Mouse (Mus musculus) adrenal gland, postnatal 10 days (tissue): ENCODE data around the gene Gm47985. TPM values are rescaled to one million over a fixed set of nuclear protein-coding genes. Genes with fewer than 3 reads are reported as not detected.
"Not testable (repeated sequence)": the region's sequence is repeated elsewhere in the genome, so short reads cannot be mapped to it uniquely, and the experiment has no call there.

Experiments used
- DNase-seq: peaks from one replicate; pipeline ENCODE4 v3.0.0; 2021; ENCODE audit warnings: mixed read lengths
- long read RNA-seq, 2 experiments: library from polyadenylated mRNA; stranded (forward); transcript quantifications; one replicate each; pipeline ENCODE4 v2.0.0; 2021
- total RNA-seq, 2 experiments: library from RNA; stranded (reverse); gene quantifications; 2 replicates each; pipeline ENCODE4 v1.2.3; 2021

Gene Gm47985
- total RNA-seq = not detected
- long read RNA-seq, experiment 1 = 0 reads
- long read RNA-seq, experiment 2 = 0 reads

- DNase-seq = not testable (repeated sequence)
Measured at GRCm38 (mm10) chr1:151182266-151182665, at the start of gene Gm47985. TSS of gene Gm47985 (plus strand) at chr1:151182537.

GRCm38 (mm10) chr1:151132686-151133085 is 49.7 kb upstream of the Gm47985 start:
- no peak for DNase-seq

- DNase-seq = no peak
Measured at GRCm38 (mm10) chr1:151138388-151138787, 43.9 kb upstream of the Gm47985 start.

- DNase-seq = no peak
Measured at GRCm38 (mm10) chr1:151140956-151141355, 41.4 kb upstream of the Gm47985 start.

- DNase-seq = no peak
Measured at GRCm38 (mm10) chr1:151144471-151145146, 37.7 kb upstream of the Gm47985 start.

GRCm38 (mm10) chr1:151147801-151148200 is 34.5 kb upstream of the Gm47985 start:
- no peak for DNase-seq

GRCm38 (mm10) chr1:151150211-151150610 is 32.1 kb upstream of the Gm47985 start:
- DNase-seq = no peak

- DNase-seq = no peak
Measured at GRCm38 (mm10) chr1:151151089-151151488, 31.2 kb upstream of the Gm47985 start.

GRCm38 (mm10) chr1:151153056-151153652 is 29.2 kb upstream of the Gm47985 start:
- no peak for DNase-seq

- not testable (repeated sequence) for DNase-seq
Measured at GRCm38 (mm10) chr1:151154131-151154530, 28.2 kb upstream of the Gm47985 start.

- no peak for DNase-seq
Measured at GRCm38 (mm10) chr1:151156129-151156528, 26.2 kb upstream of the Gm47985 start.

- no peak for DNase-seq
Measured at GRCm38 (mm10) chr1:151156777-151157632, 25.3 kb upstream of the Gm47985 start.

GRCm38 (mm10) chr1:151157963-151158856 is 24.1 kb upstream of the Gm47985 start:
- no peak for DNase-seq

GRCm38 (mm10) chr1:151158857-151159510 is 23.4 kb upstream of the Gm47985 start:
- no peak for DNase-seq

- DNase-seq = no peak
Measured at GRCm38 (mm10) chr1:151166031-151166430, 16.3 kb upstream of the Gm47985 start.

- no peak for DNase-seq
Measured at GRCm38 (mm10) chr1:151167297-151168047, 14.9 kb upstream of the Gm47985 start.

GRCm38 (mm10) chr1:151168637-151169036 is 13.7 kb upstream of the Gm47985 start:
- DNase-seq = no peak

- DNase-seq = no peak
Measured at GRCm38 (mm10) chr1:151171572-151172461, 10.5 kb upstream of the Gm47985 start.
